Mouse (Mus musculus) MEL (cell line): ENCODE measurements around the gene Zbtb37. TPM values are rescaled to one million over a fixed set of nuclear protein-coding genes. Genes with fewer than 3 reads are reported as not detected.

Source experiments
- DNase-seq: peaks from one replicate; pipeline ENCODE4 v3.0.0; 2011; ENCODE audit warnings: low read depth, low spot score
- H3K27ac ChIP-seq: 2 replicates; pipeline ENCODE4 v1.5.1; 2012; ENCODE audit warnings: low read depth, mild to moderate bottlenecking, control low read depth, low read length, moderate library complexity; ENCODE audit not compliant: control insufficient read depth
- H3K27me3 ChIP-seq, 2 experiments: fragments of 150-350 bp in 1 of 2; sonication (generic) in 1 of 2; 2 replicates each; pipeline ENCODE4 v1.6.1; 2012; ENCODE audit warnings: low read length in 2 of 2, mild to moderate bottlenecking in 2 of 2, improper control_type of control experiment in 1 of 2, moderate library complexity in 1 of 2; ENCODE audit not compliant: insufficient read depth in 2 of 2, control insufficient read depth in 1 of 2
- H3K36me3 ChIP-seq, 2 experiments: 2 replicates each; pipeline ENCODE4 v1.6.1; 2012 to 2014; ENCODE audit warnings: low read length in 2 of 2, improper control_type of control experiment in 1 of 2, inconsistent platforms in 1 of 2, mild to moderate bottlenecking in 1 of 2; ENCODE audit not compliant: insufficient read depth in 2 of 2, control insufficient read depth in 1 of 2
- H3K4me1 ChIP-seq, 2 experiments: fragments of 150-350 bp in 1 of 2; sonication (generic) in 1 of 2; 2 replicates each; pipeline ENCODE4 v1.6.1; 2012; ENCODE audit warnings: low read length in 2 of 2, improper control_type of control experiment in 1 of 2, mild to moderate bottlenecking in 1 of 2; ENCODE audit not compliant: insufficient read depth in 2 of 2, control insufficient read depth in 1 of 2
- H3K4me3 ChIP-seq, 2 experiments: fragments of 150-350 bp in 1 of 2; sonication (generic) in 1 of 2; 2 replicates each; pipeline ENCODE4 v1.5.1; 2012; ENCODE audit warnings: low read depth in 2 of 2, low read length in 2 of 2, mild to moderate bottlenecking in 2 of 2, moderate library complexity in 2 of 2, control low read depth in 1 of 2, improper control_type of control experiment in 1 of 2; ENCODE audit not compliant: control insufficient read depth in 1 of 2, insufficient read depth in 1 of 2
- H3K79me2 ChIP-seq: 2 replicates; pipeline ENCODE4 v1.6.1; 2012; ENCODE audit warnings: mild to moderate bottlenecking, low read length, moderate library complexity; ENCODE audit not compliant: control insufficient read depth, poor library complexity, insufficient read depth
- H3K9ac ChIP-seq: 2 replicates; pipeline ENCODE4 v1.6.1; 2012; ENCODE audit warnings: low read depth, mild to moderate bottlenecking, control low read depth, low read length, moderate library complexity; ENCODE audit not compliant: control insufficient read depth, poor library complexity, severe bottlenecking
- H3K9me3 ChIP-seq: fragments of 150-350 bp; sonication (generic); replicated peaks from 2 replicates; pipeline ENCODE4 v1.6.1; 2012; ENCODE audit warnings: mild to moderate bottlenecking, low read length, improper control_type of control experiment, moderate library complexity; ENCODE audit not compliant: insufficient read depth
- BHLHE40 ChIP-seq: IDR thresholded peaks from 2 replicates; pipeline ENCODE4 v1.6.1; 2012; ENCODE audit warnings: low read depth, mild to moderate bottlenecking, inconsistent platforms, low read length, improper control_type of control experiment, borderline replicate concordance
- CTCF ChIP-seq, 3 experiments: IDR thresholded peaks in 2 of 3; conservative IDR thresholded peaks in 1 of 3; 2 replicates each; pipeline ENCODE4 v1.5.1; 2011 to 2012; ENCODE audit warnings: low read length in 3 of 3, low read depth in 2 of 3, mild to moderate bottlenecking in 2 of 3, improper control_type of control experiment in 1 of 3, inconsistent platforms in 1 of 3, mixed read lengths in 1 of 3, moderate library complexity in 1 of 3; ENCODE audit not compliant: control insufficient read depth in 1 of 3, insufficient read depth in 1 of 3, poor library complexity in 1 of 3, severe bottlenecking in 1 of 3
- E2F4 ChIP-seq: IDR thresholded peaks from 2 replicates; pipeline ENCODE4 v1.6.1; 2011; ENCODE audit warnings: low read depth, low read length, improper control_type of control experiment, borderline replicate concordance
- ELF1 ChIP-seq: IDR thresholded peaks from 2 replicates; pipeline ENCODE4 v1.6.1; 2014; ENCODE audit warnings: low read depth, mild to moderate bottlenecking, inconsistent platforms, low read length, improper control_type of control experiment, moderate library complexity
- EP300 ChIP-seq, 2 experiments: IDR thresholded peaks; 2 replicates each; pipeline ENCODE4 v1.6.1; 2011; ENCODE audit warnings: improper control_type of control experiment in 2 of 2, low read length in 2 of 2, low read depth in 1 of 2, mild to moderate bottlenecking in 1 of 2
- ETS1 ChIP-seq: IDR thresholded peaks from 2 replicates; pipeline ENCODE4 v1.6.1; 2012; ENCODE audit warnings: low read depth, mild to moderate bottlenecking, inconsistent platforms, low read length, improper control_type of control experiment, moderate library complexity
- GABPA ChIP-seq: IDR thresholded peaks from 2 replicates; pipeline ENCODE4 v1.6.1; 2012; ENCODE audit warnings: low read depth, mild to moderate bottlenecking, inconsistent platforms, low read length, improper control_type of control experiment, moderate library complexity
- GATA1 ChIP-seq: IDR thresholded peaks from 2 replicates; pipeline ENCODE4 v1.6.1; 2011; ENCODE audit warnings: low read depth, low read length, improper control_type of control experiment
- JUND ChIP-seq: IDR thresholded peaks from 2 replicates; pipeline ENCODE4 v1.6.1; 2011; ENCODE audit warnings: low read depth, mild to moderate bottlenecking, improper control_type of control experiment, low read length
- MAFK ChIP-seq: IDR thresholded peaks from 2 replicates; pipeline ENCODE4 v1.6.1; 2011; ENCODE audit warnings: low read depth, mild to moderate bottlenecking, low read length, improper control_type of control experiment, borderline replicate concordance
- MAX ChIP-seq: IDR thresholded peaks from 2 replicates; pipeline ENCODE4 v1.6.1; 2011; ENCODE audit warnings: low read length, improper control_type of control experiment
- MXI1 ChIP-seq: IDR thresholded peaks from 2 replicates; pipeline ENCODE4 v1.6.1; 2011; ENCODE audit warnings: mild to moderate bottlenecking, low read depth, low read length, improper control_type of control experiment
- MYB ChIP-seq: IDR thresholded peaks from 2 replicates; pipeline ENCODE4 v1.6.1; 2011; ENCODE audit warnings: mild to moderate bottlenecking, low read depth, low read length, improper control_type of control experiment
- MYC ChIP-seq: IDR thresholded peaks from 2 replicates; pipeline ENCODE4 v1.6.1; 2011; ENCODE audit warnings: low read depth, mild to moderate bottlenecking, low read length, improper control_type of control experiment, moderate library complexity
- POLR2AphosphoS5 ChIP-seq: IDR thresholded peaks from 2 replicates; pipeline ENCODE4 v1.6.1; 2012; ENCODE audit warnings: low read depth, borderline replicate concordance, mild to moderate bottlenecking, inconsistent platforms, low read length, moderate library complexity, mixed read lengths
- RCOR1 ChIP-seq: IDR thresholded peaks from 2 replicates; pipeline ENCODE4 v1.6.1; 2012; ENCODE audit warnings: low read depth, mild to moderate bottlenecking, inconsistent platforms, low read length, improper control_type of control experiment
- SIN3A ChIP-seq: IDR thresholded peaks from 2 replicates; pipeline ENCODE4 v1.6.1; 2012; ENCODE audit warnings: low read length, improper control_type of control experiment, inconsistent platforms
- TAL1 ChIP-seq: IDR thresholded peaks from 2 replicates; pipeline ENCODE4 v1.6.1; 2012; ENCODE audit warnings: mild to moderate bottlenecking, inconsistent platforms, low read length, moderate library complexity, mixed read lengths
- TBP ChIP-seq: IDR thresholded peaks from 2 replicates; pipeline ENCODE4 v1.8.0; 2011; ENCODE audit warnings: low read depth, low read length, improper control_type of control experiment
- TCF12 ChIP-seq: IDR thresholded peaks from 2 replicates; pipeline ENCODE4 v1.6.1; 2014; ENCODE audit warnings: low read depth, mild to moderate bottlenecking, inconsistent platforms, low read length, improper control_type of control experiment, moderate library complexity
- USF2 ChIP-seq, 2 experiments: IDR thresholded peaks; 2 replicates each; pipeline ENCODE4 v1.6.1; 2011 to 2012; ENCODE audit warnings: improper control_type of control experiment in 2 of 2, low read length in 2 of 2, borderline replicate concordance in 1 of 2, inconsistent platforms in 1 of 2, low read depth in 1 of 2, mild to moderate bottlenecking in 1 of 2; ENCODE audit not compliant: insufficient read depth in 1 of 2
- ZKSCAN1 ChIP-seq: IDR thresholded peaks from 2 replicates; pipeline ENCODE4 v1.6.1; 2012; ENCODE audit warnings: low read depth, mild to moderate bottlenecking, inconsistent platforms, low read length, improper control_type of control experiment, moderate library complexity
- polyA plus RNA-seq, 2 experiments: library from polyadenylated mRNA; stranded (reverse) in 1 of 2; unstranded in 1 of 2; fragments of >175 nt in 1 of 2; fragments of >200 nt in 1 of 2; gene quantifications; 2 replicates each; pipeline versions ENCODE4 v1.2.1 to v1.2.4; 2012; ENCODE audit warnings: low replicate concordance in 2 of 2, low read depth in 1 of 2; ENCODE audit not compliant: insufficient read length in 2 of 2, insufficient read depth in 1 of 2, missing spikeins in 1 of 2
- total RNA-seq: library from RNA; depleted of rRNA; stranded (reverse); fragments of 300-350 nt; gene quantifications from 2 replicates; pipeline ENCODE4 v1.2.3, GENCODE M21; 2012; rRNA removed

Zbtb37 gene
- total and polyA plus RNA-seq, 3 experiments: 4.2 to 5.7 TPM; not detected in 1

DNA sequence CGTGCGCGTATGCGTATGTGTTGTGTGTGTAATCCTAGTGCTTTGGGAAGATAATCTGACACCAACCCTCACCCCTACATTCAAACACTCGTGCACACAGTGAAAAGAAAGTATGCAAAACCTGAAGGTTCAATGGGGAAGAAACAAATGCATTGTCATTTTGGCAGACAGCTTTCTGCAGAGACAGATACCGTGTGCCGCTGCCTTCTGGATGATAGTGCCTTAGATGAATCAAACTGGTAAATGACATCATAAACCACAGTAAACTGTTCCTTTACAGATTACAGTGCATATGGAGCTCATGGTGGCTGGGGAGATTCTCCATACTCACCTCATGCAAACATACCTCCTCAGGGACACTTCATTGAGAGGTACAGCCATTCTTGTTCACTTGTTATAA is 71.5 kb downstream of the Zbtb37 start:
- Histone ChIP-seq H3K27me3 (no peaks in the 10 kb centered on the region), H3K9me3 (no peaks in the 10 kb centered on the region), H3K79me2 (no peaks in the 10 kb centered on the region), H3K36me3 (peaks cover 22 to 54% of the 10 kb centered on the region in 2 experiments), H3K4me1 (peaks cover 9 to 17% of the 10 kb centered on the region in 2 experiments), H3K9ac (no peak overlapping the region), H3K27ac (peak overlapping the region; percentile 44), H3K4me3 (no peak overlapping the region)
- peak; percentile 90 for DNase-seq
- TF ChIP-seq SIN3A (peak; percentile 87), ZKSCAN1 (no peak), MYB (peak; percentile 55; the same call in 1 of the 2 replicates), POLR2AphosphoS5 (no peak), JUND (peak; percentile 80; the same call in 1 of the 2 replicates), GABPA (peak; percentile 51; the same call in 1 of the 2 replicates), RCOR1 (peak; percentile 96), TBP (0 out of 2 replicates have a peak, but pooled peaks have one; percentile 29), BHLHE40 (peak; percentile 61; the same call in 1 of the 2 replicates), MYC (peak; percentile 80), ETS1 (peak; percentile 98), ELF1 (no peak), MAFK (peak; percentile 74; the same call in 1 of the 2 replicates), GATA1 (peak; percentile 95), MAX (peak; percentile 73), EP300 (IDR thresholded peaks at IDR 0.05; ENCODE audit: low read depth in 1 of 2, low read length in 2 of 2) (peak; percentile 96), USF2 (IDR thresholded peaks at IDR 0.05; ENCODE audit: borderline replicate concordance in 1 of 2, insufficient read depth in 1 of 2, low read depth in 1 of 2, low read length in 2 of 2) (no peak), CTCF (IDR thresholded peaks at IDR 0.05 in 2 of 3, conservative IDR thresholded peaks at IDR 0.05 in 1 of 3; ENCODE audit: control insufficient read depth in 1 of 3, insufficient read depth in 1 of 3, low read depth in 2 of 3, low read length in 3 of 3, poor library complexity in 1 of 3, severe bottlenecking in 1 of 3) (no peak), TCF12 (peak; percentile 91), TAL1 (peak; percentile 87), MXI1 (peak; percentile 78), E2F4 (no peak)

Other genes starting within 250 kb of the Zbtb37 start
- 24.0 and 26.2 TPM in 2 replicates for gene Rabgap1l, start 241.6 kb downstream of the Zbtb37 start, total RNA-seq
- 10 to 100 TPM in 1 of 2 experiments, not detected in 1; 24.1 TPM for gene Rabgap1l, start 241.6 kb downstream of the Zbtb37 start, polyA plus RNA-seq
- 14.2 and 15.2 TPM in 2 replicates for gene Rc3h1, start 128.4 kb downstream of the Zbtb37 start, total RNA-seq
- gene Rc3h1, start 128.4 kb downstream of the Zbtb37 start, polyA plus RNA-seq: 1 to 10 TPM in 1 of 2 experiments, not detected in 1; 6.2 TPM
- 0.19 and 0.20 TPM in 2 replicates for gene Serpinc1, start 56.3 kb downstream of the Zbtb37 start, total RNA-seq
- gene Serpinc1, start 56.3 kb downstream of the Zbtb37 start, polyA plus RNA-seq: 1 to 10 TPM in 1 of 2 experiments, not detected in 1; 1.3 TPM
- gene Dars2, start 35.8 kb upstream of the Zbtb37 start, total RNA-seq: 53.1 and 66.2 TPM in 2 replicates
- 10 to 100 TPM in 1 of 2 experiments, not detected in 1; 83.6 TPM for gene Dars2, start 35.8 kb upstream of the Zbtb37 start, polyA plus RNA-seq
- gene Cenpl, start 35.9 kb upstream of the Zbtb37 start, total RNA-seq: 6.2 and 6.3 TPM in 2 replicates
- gene Cenpl, start 35.9 kb upstream of the Zbtb37 start, polyA plus RNA-seq: 10 to 100 TPM in 1 of 2 experiments, not detected in 1; 16.9 TPM
- 3.6 and 3.7 TPM in 2 replicates for gene Klhl20, start 96.7 kb upstream of the Zbtb37 start, total RNA-seq
- gene Klhl20, start 96.7 kb upstream of the Zbtb37 start, polyA plus RNA-seq: 1 to 10 TPM in 1 of 2 experiments, not detected in 1; 7.8 TPM
- gene Ankrd45, start 107.8 kb upstream of the Zbtb37 start, total RNA-seq: not detected in 2 replicates
- gene Ankrd45, start 107.8 kb upstream of the Zbtb37 start, polyA plus RNA-seq: not detected
- gene Tex50, start 124.5 kb upstream of the Zbtb37 start, total RNA-seq: not detected in 2 replicates
- gene Tex50, start 124.5 kb upstream of the Zbtb37 start, polyA plus RNA-seq: not detected
- 155 and 210 TPM in 2 replicates for gene Prdx6, start 216.4 kb upstream of the Zbtb37 start, total RNA-seq
- gene Prdx6, start 216.4 kb upstream of the Zbtb37 start, polyA plus RNA-seq: 100 to 1,000 TPM in 1 of 2 experiments, not detected in 1; 300 TPM